Mouse (Mus musculus): ENCODE measurements around the gene Mars.

DNA sequence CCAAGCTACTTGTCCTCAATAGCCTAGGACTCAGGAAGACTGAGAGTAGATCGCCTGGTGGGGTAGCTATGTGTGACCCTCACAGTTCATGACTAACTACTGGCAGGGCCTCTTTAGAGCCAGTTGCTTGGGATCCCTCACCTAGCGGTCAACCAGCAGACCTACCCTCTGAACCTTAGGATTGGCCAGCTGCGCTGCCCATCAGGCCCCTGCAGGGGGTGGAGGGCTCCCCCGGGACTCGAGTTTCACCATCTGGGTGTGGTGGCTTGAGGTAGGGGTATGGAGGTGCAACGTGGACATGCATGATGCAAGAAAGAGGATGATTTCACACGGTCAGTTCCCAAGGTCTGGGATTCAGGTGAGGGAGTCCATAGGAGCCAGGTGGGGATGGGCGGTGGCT lies 40.1 kb upstream of the Mars start:
- TF ChIP-seq POLR2A (IDR thresholded peaks at IDR 0.05; ENCODE audit: insufficient read depth, low read depth, low read length) = no peak
- TF ChIP-seq CTCF (IDR thresholded peaks at IDR 0.05; ENCODE audit: insufficient read depth, low read depth, low read length) = no peak

All from olfactory bulb, adult 2 months (tissue).